Mouse (Mus musculus) megakaryocyte-erythroid progenitor cell, adult 5-6 weeks (primary cell): Measurements from ENCODE around the gene Cyp2d11. TPM values are rescaled to one million over a fixed set of nuclear protein-coding genes. Genes with fewer than 3 reads are reported as not detected.

Source experiments
- ATAC-seq: replicated peaks from 2 replicates; pipeline ENCODE4 v1.8.0; 2016; ENCODE audit warnings: mild to moderate bottlenecking, inconsistent platforms; ENCODE audit not compliant: severe bottlenecking, poor library complexity, low FRiP score, low TSS enrichment
- total RNA-seq, 2 experiments: library from RNA; stranded (forward) in 1 of 2; stranded (reverse) in 1 of 2; fragments of 200-1000, 215-1000 nt in 1 of 2; fragments of >200 nt in 1 of 2; fragmentation: Nextera tagmentation in 1 of 2; gene quantifications; 2 replicates each; pipeline ENCODE4 v1.2.3; 2014 to 2017

Gene Cyp2d11
- total RNA-seq, 2 experiments from 2014 or later = not detected

- ATAC-seq = no peak
Observed at GRCm38 (mm10) chr15:82339634-82340254, 54.1 kb downstream of the Cyp2d11 start.

Other genes with a start within 250 kb of the Cyp2d11 start
- gene Srebf2, start 246.8 kb downstream of the Cyp2d11 start, total RNA-seq (2014; fragmentation: Nextera tagmentation) = 41.0 and 43.3 TPM in 2 replicates
- gene Srebf2, start 246.8 kb downstream of the Cyp2d11 start, total RNA-seq (2017) = 24.7 and 26.0 TPM in 2 replicates
- gene Shisa8, start 181.2 kb downstream of the Cyp2d11 start, total RNA-seq (2014; fragmentation: Nextera tagmentation) = not detected in 2 replicates
- gene Shisa8, start 181.2 kb downstream of the Cyp2d11 start, total RNA-seq (2017) = not detected in 2 replicates
- gene Tnfrsf13c, start 169.7 kb downstream of the Cyp2d11 start, total RNA-seq (2014; fragmentation: Nextera tagmentation) = 0.49 and 1.2 TPM in 2 replicates
- gene Tnfrsf13c, start 169.7 kb downstream of the Cyp2d11 start, total RNA-seq (2017) = 0.46 and 0.75 TPM in 2 replicates
- 20.7 and 53.8 TPM in 2 replicates for gene Cenpm, start 149.3 kb downstream of the Cyp2d11 start, total RNA-seq (2014; fragmentation: Nextera tagmentation)
- gene Cenpm, start 149.3 kb downstream of the Cyp2d11 start, total RNA-seq (2017) = 19.0 and 23.2 TPM in 2 replicates
- gene 1500009C09Rik, start 141.6 kb downstream of the Cyp2d11 start, total RNA-seq (2014; fragmentation: Nextera tagmentation) = not detected in 2 replicates
- not detected in 2 replicates for gene 1500009C09Rik, start 141.6 kb downstream of the Cyp2d11 start, total RNA-seq (2017)
- gene Sept3, start 119.1 kb downstream of the Cyp2d11 start, total RNA-seq (2014; fragmentation: Nextera tagmentation) = not detected in 2 replicates
- gene Sept3, start 119.1 kb downstream of the Cyp2d11 start, total RNA-seq (2017) = 0.27 and 1.4 TPM in 2 replicates
- 0.77 TPM in 1 of 2 replicates, not detected in the other for gene Wbp2nl, start 95.1 kb downstream of the Cyp2d11 start, total RNA-seq (2014; fragmentation: Nextera tagmentation)
- gene Wbp2nl, start 95.1 kb downstream of the Cyp2d11 start, total RNA-seq (2017) = not detected in 2 replicates
- 16.9 and 34.9 TPM in 2 replicates for gene Naga, start 55.1 kb downstream of the Cyp2d11 start, total RNA-seq (2014; fragmentation: Nextera tagmentation)
- 17.9 and 24.4 TPM in 2 replicates for gene Naga, start 55.1 kb downstream of the Cyp2d11 start, total RNA-seq (2017)
- 26.4 and 26.9 TPM in 2 replicates for gene Pheta2, start 55.1 kb downstream of the Cyp2d11 start, total RNA-seq (2014; fragmentation: Nextera tagmentation)
- 21.3 and 24.9 TPM in 2 replicates for gene Pheta2, start 55.1 kb downstream of the Cyp2d11 start, total RNA-seq (2017)
- 115 and 141 TPM in 2 replicates for gene Smdt1, start 55.1 kb downstream of the Cyp2d11 start, total RNA-seq (2014; fragmentation: Nextera tagmentation)
- gene Smdt1, start 55.1 kb downstream of the Cyp2d11 start, total RNA-seq (2017) = 40.8 and 61.0 TPM in 2 replicates
- 273 and 274 TPM in 2 replicates for gene Ndufa6, start 39.7 kb downstream of the Cyp2d11 start, total RNA-seq (2014; fragmentation: Nextera tagmentation)
- gene Ndufa6, start 39.7 kb downstream of the Cyp2d11 start, total RNA-seq (2017) = 71.1 and 145 TPM in 2 replicates
- 4.8 TPM in 1 of 2 replicates, not detected in the other for gene Cyp2d22, start 13.8 kb downstream of the Cyp2d11 start, total RNA-seq (2014; fragmentation: Nextera tagmentation)
- gene Cyp2d22, start 13.8 kb downstream of the Cyp2d11 start, total RNA-seq (2017) = 0.46 TPM in 1 of 2 replicates, not detected in the other
- gene Cyp2d10, start 13.2 kb upstream of the Cyp2d11 start, total RNA-seq (2014; fragmentation: Nextera tagmentation) = not detected in 2 replicates
- not detected in 2 replicates for gene Cyp2d10, start 13.2 kb upstream of the Cyp2d11 start, total RNA-seq (2017)
- gene Cyp2d9, start 39.4 kb upstream of the Cyp2d11 start, total RNA-seq (2014; fragmentation: Nextera tagmentation) = not detected in 2 replicates
- gene Cyp2d9, start 39.4 kb upstream of the Cyp2d11 start, total RNA-seq (2017) = not detected in 2 replicates
- gene Cyp2d12, start 161.1 kb upstream of the Cyp2d11 start, total RNA-seq (2014; fragmentation: Nextera tagmentation) = not detected in 2 replicates
- gene Cyp2d12, start 161.1 kb upstream of the Cyp2d11 start, total RNA-seq (2017) = not detected in 2 replicates
- not detected in 2 replicates for gene Cyp2d34, start 226.9 kb upstream of the Cyp2d11 start, total RNA-seq (2014; fragmentation: Nextera tagmentation)
- not detected in 2 replicates for gene Cyp2d34, start 226.9 kb upstream of the Cyp2d11 start, total RNA-seq (2017)